Comparison of ENCODE assay signal across 21 mouse cellular contexts in the genomic region with DNA sequence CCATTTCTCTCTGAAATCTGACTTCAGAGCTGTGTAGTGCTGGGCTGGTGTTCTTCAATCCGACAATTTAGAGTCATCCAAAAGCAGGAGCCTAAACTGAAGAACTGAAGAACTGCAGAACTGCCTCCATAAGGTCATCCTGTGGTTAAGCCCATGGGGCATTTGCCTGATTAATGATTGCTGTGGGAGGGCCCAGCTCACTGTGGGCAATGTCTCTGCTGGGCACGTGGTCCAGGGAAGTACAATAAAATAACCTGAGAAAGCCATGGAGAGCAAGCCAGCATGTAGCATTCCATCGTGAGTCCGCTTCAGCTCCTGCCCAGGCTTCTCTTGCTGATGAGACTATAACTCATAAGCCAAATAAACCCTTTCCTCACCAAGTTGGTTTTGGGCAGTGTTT.
A peak's percentile ranks its signal among the peaks of the same experiment; 100 is the strongest.
DNase-seq lines count a peak whose midpoint lies in the region; ATAC-seq and TF ChIP-seq lines count a peak whose summit lies in the region.
"Had no signal": no experiment of that assay in that cellular context is flagged by ENCODE, and none has a peak within 500 bp of the region (broad histone marks: within the 10 kb centered on the region; RNA-seq: fewer than 3 reads in every experiment).

No protein-coding gene starts in this region.

- WGBS in liver, adult 2 months: 36% methylated on average over 4 of the region's 4 CpGs
- 62% methylated on average over 4 of the region's 4 CpGs for WGBS in liver, embryonic 11.5 days
- WGBS in kidney, adult 2 months: 35% methylated on average over 4 of the region's 4 CpGs

- no peak for TF ChIP-seq CTCF in liver, adult 2 months (IDR thresholded peaks at IDR 0.05; ENCODE audit: low read depth, low read length)
- no peak for TF ChIP-seq CTCF in kidney, adult 2 months (conservative IDR thresholded peaks at IDR 0.05; ENCODE audit: insufficient read depth, insufficient read length, low read depth, low read length)

- no peak overlapping the region for H3K4me3 ChIP-seq in liver, adult 2 months (ENCODE audit: insufficient read depth, low read depth, low read length)
- H3K4me3 ChIP-seq in liver, embryonic 11.5 days (ENCODE audit: low read depth, low read length): no peak overlapping the region
- H3K4me3 ChIP-seq in kidney, adult 2 months (ENCODE audit: insufficient read depth, low read depth, low read length): no peak overlapping the region
- H3K4me3 ChIP-seq: embryonic facial prominence, embryonic 10.5 days; forebrain, embryonic 15.5 days; heart, embryonic 13.5 days; hindbrain, embryonic 12.5 days; liver, embryonic 13.5 days; midbrain, embryonic 12.5 days; neural tube, embryonic 15.5 days had no signal

- H3K4me1 ChIP-seq in liver, adult 2 months (ENCODE audit: control insufficient read depth, insufficient read depth, low read length): peaks cover 5% of the 10 kb centered on the region
- no peaks in the 10 kb centered on the region for H3K4me1 ChIP-seq in liver, embryonic 11.5 days (replicated peaks; ENCODE audit: control insufficient read depth, insufficient read depth, low read length)
- peaks cover 14% of the 10 kb centered on the region for H3K4me1 ChIP-seq in kidney, adult 2 months (ENCODE audit: control insufficient read depth, insufficient read depth, low read length)
- H3K4me1 ChIP-seq: forebrain, embryonic 15.5 days; hindbrain, embryonic 12.5 days; midbrain, embryonic 12.5 days; neural tube, embryonic 15.5 days had no signal

- no peak for ATAC-seq in liver, embryonic 11.5 days (replicated peaks; ENCODE audit: low FRiP score)
- ATAC-seq: activated CD4-positive, CD25-positive, alpha-beta regulatory T cell, adult 4 months; forebrain, embryonic 15.5 days had no signal

- no peaks in the 10 kb centered on the region for H3K27me3 ChIP-seq in liver, adult 2 months (ENCODE audit: control insufficient read depth, insufficient read depth, low read length)
- no peaks in the 10 kb centered on the region for H3K27me3 ChIP-seq in liver, embryonic 11.5 days (replicated peaks; ENCODE audit: control insufficient read depth, insufficient read depth, low read length)
- no peaks in the 10 kb centered on the region for H3K27me3 ChIP-seq in kidney, adult 2 months (replicated peaks; ENCODE audit: control insufficient read depth, insufficient read depth, low read length)
- H3K27me3 ChIP-seq: forebrain, embryonic 15.5 days; heart, embryonic 13.5 days; hindbrain, embryonic 12.5 days; liver, embryonic 13.5 days; midbrain, embryonic 12.5 days; neural tube, embryonic 15.5 days had no signal

- no peaks in the 10 kb centered on the region for H3K9me3 ChIP-seq in liver, embryonic 11.5 days (ENCODE audit: control insufficient read depth, low read length)
- H3K9me3 ChIP-seq: embryonic facial prominence, embryonic 10.5 days; forebrain, embryonic 15.5 days; heart, embryonic 13.5 days; hindbrain, embryonic 12.5 days; liver, embryonic 13.5 days; midbrain, embryonic 12.5 days; neural tube, embryonic 15.5 days had no signal

- H3K79me2 ChIP-seq in liver, adult 2 months (ENCODE audit: control insufficient read depth, insufficient read depth, low read length): no peaks in the 10 kb centered on the region

- intact Hi-C loops in heart, postnatal 10 days (cut with DNase I): no loop called here

- no peak overlapping the region for H3K4me2 ChIP-seq in liver, embryonic 11.5 days
- H3K4me2 ChIP-seq: forebrain, embryonic 15.5 days; heart, embryonic 13.5 days; hindbrain, embryonic 12.5 days; liver, embryonic 13.5 days; lung, embryonic 14.5 days; midbrain, embryonic 12.5 days; neural tube, embryonic 15.5 days had no signal

- H3K27ac ChIP-seq in liver, adult 2 months (replicated peaks; ENCODE audit: insufficient read depth, low read depth, low read length): peak overlapping the region; percentile 39; the same call in 1 of the 2 replicates
- no peak overlapping the region for H3K27ac ChIP-seq in liver, embryonic 11.5 days (ENCODE audit: low read depth, low read length)
- H3K27ac ChIP-seq in kidney, adult 2 months (ENCODE audit: insufficient read depth, low read depth, low read length): peak overlapping the region; percentile 34; the same call in 1 of the 2 replicates
- H3K27ac ChIP-seq: embryonic facial prominence, embryonic 10.5 days; forebrain, embryonic 15.5 days; heart, embryonic 13.5 days; hindbrain, embryonic 12.5 days; liver, embryonic 13.5 days; midbrain, embryonic 12.5 days; neural tube, embryonic 15.5 days; stomach, postnatal 0 days had no signal

- DNase-seq in adrenal gland, adult 2 months: peak; percentile 27
- no peak for DNase-seq in adrenal gland, adult 18-20 months (ENCODE audit: low spot score in 2 of 2)
- DNase-seq in liver, adult 2 months (ENCODE audit: extremely low read depth, low read depth, low spot score): peak; percentile 79
- no peak for DNase-seq in liver, embryonic 11.5 days (ENCODE audit: low spot score)
- peak; percentile 79 for DNase-seq in kidney, adult 2 months
- DNase-seq in kidney, postnatal 10 days: peak; percentile 21
- DNase-seq in adipocyte (ENCODE audit: low spot score): no peak
- no peak for DNase-seq in heart, postnatal 10 days
- DNase-seq: cerebellum, adult 11 months; cerebellum, postnatal 10 days; gastrocnemius, postnatal 10 days; liver, embryonic 13.5 days had no signal

- H3K9ac ChIP-seq in liver, adult 2 months (ENCODE audit: low read depth, low read length): no peak overlapping the region
- no peak overlapping the region for H3K9ac ChIP-seq in liver, embryonic 11.5 days (ENCODE audit: low read depth, low read length)
- H3K9ac ChIP-seq: forebrain, embryonic 15.5 days; heart, embryonic 13.5 days; hindbrain, embryonic 12.5 days; liver, embryonic 13.5 days; lung, embryonic 14.5 days; midbrain, embryonic 12.5 days; neural tube, embryonic 15.5 days had no signal

- TF ChIP-seq POLR2A in liver, adult 2 months (IDR thresholded peaks at IDR 0.05; ENCODE audit: extremely low read depth, insufficient read depth, low read length): no peak
- no peak for TF ChIP-seq POLR2A in kidney, adult 2 months (IDR thresholded peaks at IDR 0.05; ENCODE audit: low read depth, low read length)

- no peaks in the 10 kb centered on the region for H3K36me3 ChIP-seq in liver, adult 2 months (ENCODE audit: control insufficient read depth, insufficient read depth, low read length)
- no peaks in the 10 kb centered on the region for H3K36me3 ChIP-seq in liver, embryonic 11.5 days (ENCODE audit: control insufficient read depth, insufficient read depth, low read length)
- H3K36me3 ChIP-seq in kidney, adult 2 months (ENCODE audit: control insufficient read depth, insufficient read depth, low read length): no peaks in the 10 kb centered on the region
- H3K36me3 ChIP-seq: embryonic facial prominence, embryonic 10.5 days; forebrain, embryonic 15.5 days; heart, embryonic 13.5 days; hindbrain, embryonic 12.5 days; liver, embryonic 13.5 days; midbrain, embryonic 12.5 days; neural tube, embryonic 15.5 days had no signal

Comparison
In these comparisons a context has a peak if more than half of its experiments do, and no peak if none do; other contexts are left out.
1. DNase-seq: peak in adrenal gland, adult 2 months (single experiment), liver, adult 2 months (single experiment), kidney, adult 2 months (single experiment) and kidney, postnatal 10 days (single experiment); none in adrenal gland, adult 18-20 months (0 of 2), liver, embryonic 11.5 days (single experiment), adipocyte (single experiment) and heart, postnatal 10 days (0 of 2).